Mouse (Mus musculus): ENCODE results near the gene Trmt61a. TPM values are rescaled to one million over a fixed set of nuclear protein-coding genes. Genes with fewer than 3 reads are reported as not detected.
A peak's percentile ranks its signal among the peaks of the same experiment; 100 is the strongest.
"Not testable (repeated sequence)": the region's sequence is repeated elsewhere in the genome, so short reads cannot be mapped to it uniquely, and the experiment has no call there.

Trmt61a gene
- polyA plus RNA-seq (2014; fragmentation: Nextera tagmentation; extraction: Ambion mirVana), result 4.5 and 5.0 TPM in 2 replicates

DNA sequence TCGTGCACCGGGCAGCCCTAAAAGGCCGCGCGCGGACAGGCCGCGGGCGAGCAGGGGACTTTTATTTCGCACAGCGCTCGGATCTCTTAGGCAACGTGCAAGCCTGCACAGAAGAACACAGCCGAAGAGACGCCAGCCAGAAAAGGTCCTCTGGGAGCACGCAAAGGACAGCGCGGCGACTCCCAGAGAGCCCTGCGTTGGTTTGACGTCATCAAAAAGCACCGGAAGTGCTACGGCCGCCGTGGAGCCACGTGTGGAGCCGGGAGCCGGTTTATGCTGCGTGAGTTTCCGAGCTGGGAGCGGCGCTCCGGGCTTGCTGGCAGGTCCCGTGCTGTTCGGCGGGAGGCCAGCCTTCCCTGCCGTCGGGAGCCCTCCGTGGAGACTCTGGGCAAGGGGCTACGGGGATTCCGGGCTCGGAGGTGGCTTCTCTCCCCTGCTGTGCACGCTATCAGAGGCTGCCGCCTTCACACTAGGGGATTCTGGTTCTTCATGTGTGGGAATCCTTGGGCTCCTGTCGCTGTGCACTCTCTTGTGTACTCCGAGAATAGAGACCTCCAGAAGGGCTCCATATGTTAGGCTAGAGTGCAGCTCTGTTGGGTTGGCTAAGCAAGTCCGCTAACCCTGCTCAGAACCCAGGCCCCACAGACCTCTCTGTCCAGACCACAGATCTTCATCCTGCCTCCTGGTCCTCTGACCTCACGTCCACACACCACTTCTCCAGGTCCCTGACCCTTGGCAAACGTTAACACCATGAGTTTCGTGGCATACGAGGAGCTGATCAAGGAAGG, at the start of gene Trmt61a:
TSS of gene Trmt61a (plus strand) at position 224 of the 788 bp plus-strand sequence.
- Histone ChIP-seq H3K4me2 (replicated peaks; ENCODE audit: low read depth, low read length) (peak within 1 kb of the TSS; percentile 84), H3K4me1 (replicated peaks; ENCODE audit: control insufficient read depth, insufficient read depth, low read length) (peaks cover 9% of the 10 kb centered on the region; the same call in 1 of the 2 replicates), H3K27me3 (ENCODE audit: control insufficient read depth, insufficient read depth, low read length) (no peaks in the 10 kb centered on the region), H3K4me3 (ENCODE audit: low read depth, low read length) (peak within 1 kb of the TSS; percentile 90), H3K9ac (ENCODE audit: low read depth, low read length) (peak within 1 kb of the TSS; percentile 72), H3K9me3 (ENCODE audit: control insufficient read depth, low read length) (no peaks in the 10 kb centered on the region), H3K27ac (ENCODE audit: low read depth, low read length) (peak within 1 kb of the TSS; percentile 85), H3K36me3 (ENCODE audit: control insufficient read depth, insufficient read depth, low read length) (no peaks in the 10 kb centered on the region)
- ATAC-seq (ENCODE audit: low FRiP score) (peak; percentile 87), DNase-seq (ENCODE audit: low spot score) (peak; percentile 98)
- under 1% methylated on average over 51 of the region's 51 CpGs for WGBS

DNA sequence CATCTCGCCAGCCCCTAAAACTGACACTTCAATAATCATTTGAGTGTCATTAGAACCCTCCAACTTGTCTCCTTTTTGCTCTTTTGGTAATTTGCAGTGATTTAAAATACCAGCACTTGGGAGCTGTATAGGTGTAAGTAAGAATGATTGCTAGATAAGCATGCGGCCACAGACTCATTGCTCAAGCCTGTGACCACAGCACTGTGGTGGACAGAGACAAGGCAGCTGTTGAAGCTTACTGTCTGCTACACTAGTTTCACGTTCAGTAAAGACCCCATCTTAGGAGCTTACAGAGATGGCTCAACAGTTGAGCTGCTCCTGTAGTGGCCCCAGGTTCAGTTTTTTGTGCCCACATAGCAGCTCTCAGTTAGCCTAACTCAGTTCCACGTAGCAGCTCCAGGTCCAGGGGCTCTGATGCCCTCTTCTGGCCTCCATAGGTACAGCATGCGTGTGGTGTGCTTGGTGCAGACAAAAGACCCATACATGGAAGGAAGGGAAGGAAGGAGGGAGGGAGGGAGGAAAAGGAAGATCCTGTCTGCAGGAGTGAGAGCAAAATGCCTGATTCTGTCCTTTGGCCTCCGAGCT, 29.8 kb upstream of the Trmt61a start:
- DNase-seq (ENCODE audit: low spot score), result peak; percentile 85
- WGBS, result 64% methylated on average over 6 of the region's 6 CpGs
- H3K4me1 ChIP-seq (replicated peaks; ENCODE audit: control insufficient read depth, insufficient read depth, low read length), result no peaks in the 10 kb centered on the region
- H3K27ac ChIP-seq (ENCODE audit: low read depth, low read length), result no peak overlapping the region
- H3K4me3 ChIP-seq (ENCODE audit: low read depth, low read length), result no peak overlapping the region
- no peak overlapping the region for H3K4me2 ChIP-seq (replicated peaks; ENCODE audit: low read depth, low read length)
- H3K27me3 ChIP-seq (ENCODE audit: control insufficient read depth, insufficient read depth, low read length), result no peaks in the 10 kb centered on the region
- no peak overlapping the region for H3K9ac ChIP-seq (ENCODE audit: low read depth, low read length)
- H3K36me3 ChIP-seq (ENCODE audit: control insufficient read depth, insufficient read depth, low read length), result peaks cover 16% of the 10 kb centered on the region
- ATAC-seq (ENCODE audit: low FRiP score), result peak; percentile 40; the same call in 1 of the 2 replicates
- H3K9me3 ChIP-seq (ENCODE audit: control insufficient read depth, low read length), result no peaks in the 10 kb centered on the region

DNA sequence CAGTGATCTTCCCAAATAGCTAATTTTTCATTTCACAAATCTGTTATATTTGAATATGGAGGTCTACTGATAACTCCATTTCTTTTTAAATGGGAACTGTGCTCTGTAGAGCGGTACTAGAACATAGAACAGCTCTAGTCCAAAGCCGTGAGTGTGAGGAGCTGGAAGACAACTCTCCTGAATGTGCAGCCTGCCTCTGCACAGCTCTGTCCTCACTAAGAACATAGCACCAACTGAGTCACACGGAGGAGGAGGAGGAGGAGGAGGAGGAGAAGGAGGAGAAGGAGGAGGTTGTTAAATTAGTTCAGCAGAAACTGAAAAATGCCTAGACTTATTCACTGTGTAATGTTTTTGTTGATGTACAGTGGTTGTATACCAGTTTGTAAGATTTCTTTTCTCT, 25.0 kb upstream of the Trmt61a start:
- H3K4me1 ChIP-seq (replicated peaks; ENCODE audit: control insufficient read depth, insufficient read depth, low read length), result no peaks in the 10 kb centered on the region
- no peaks in the 10 kb centered on the region for H3K9me3 ChIP-seq (ENCODE audit: control insufficient read depth, low read length)
- ATAC-seq (ENCODE audit: low FRiP score) (no peak), DNase-seq (ENCODE audit: low spot score) (no peak)
- no peak overlapping the region for H3K4me2 ChIP-seq (replicated peaks; ENCODE audit: low read depth, low read length)
- H3K4me3 ChIP-seq (ENCODE audit: low read depth, low read length), result no peak overlapping the region
- H3K9ac ChIP-seq (ENCODE audit: low read depth, low read length), result no peak overlapping the region
- no peaks in the 10 kb centered on the region for H3K27me3 ChIP-seq (ENCODE audit: control insufficient read depth, insufficient read depth, low read length)
- 91% methylated on average over 3 of the region's 3 CpGs for WGBS
- H3K36me3 ChIP-seq (ENCODE audit: control insufficient read depth, insufficient read depth, low read length), result peaks cover 9% of the 10 kb centered on the region; the same call in 1 of the 2 replicates
- H3K27ac ChIP-seq (ENCODE audit: low read depth, low read length), result no peak overlapping the region

DNA sequence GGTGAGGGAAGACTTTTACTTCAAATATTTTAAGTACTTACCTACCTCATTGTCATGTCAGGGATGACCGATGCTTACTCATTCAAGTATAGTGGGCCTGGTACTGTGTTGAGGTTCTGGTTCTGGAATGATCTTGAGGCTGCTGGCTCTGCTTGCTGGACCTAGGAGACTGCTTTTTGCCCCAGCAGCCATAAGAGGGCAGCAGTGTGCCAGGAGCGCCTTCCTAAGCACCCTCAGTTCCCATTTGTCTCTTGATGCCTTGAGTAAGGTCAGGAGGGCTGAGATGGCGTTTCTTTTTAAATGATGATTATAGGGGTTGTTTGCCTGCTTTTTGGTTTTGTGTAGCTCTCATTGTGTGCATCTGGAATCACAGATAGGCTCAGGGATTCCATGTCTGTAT, 24.5 kb upstream of the Trmt61a start:
- H3K9me3 ChIP-seq (ENCODE audit: control insufficient read depth, low read length), result no peaks in the 10 kb centered on the region
- WGBS, result 38% methylated on average over 3 of the region's 3 CpGs
- DNase-seq (ENCODE audit: low spot score), result peak; percentile 81
- peaks cover 9% of the 10 kb centered on the region; the same call in 1 of the 2 replicates for H3K36me3 ChIP-seq (ENCODE audit: control insufficient read depth, insufficient read depth, low read length)
- H3K9ac ChIP-seq (ENCODE audit: low read depth, low read length), result no peak overlapping the region
- no peaks in the 10 kb centered on the region for H3K4me1 ChIP-seq (replicated peaks; ENCODE audit: control insufficient read depth, insufficient read depth, low read length)
- no peak overlapping the region for H3K4me2 ChIP-seq (replicated peaks; ENCODE audit: low read depth, low read length)
- H3K27ac ChIP-seq (ENCODE audit: low read depth, low read length), result no peak overlapping the region
- no peak for ATAC-seq (ENCODE audit: low FRiP score)
- no peak overlapping the region for H3K4me3 ChIP-seq (ENCODE audit: low read depth, low read length)
- H3K27me3 ChIP-seq (ENCODE audit: control insufficient read depth, insufficient read depth, low read length), result no peaks in the 10 kb centered on the region

DNA sequence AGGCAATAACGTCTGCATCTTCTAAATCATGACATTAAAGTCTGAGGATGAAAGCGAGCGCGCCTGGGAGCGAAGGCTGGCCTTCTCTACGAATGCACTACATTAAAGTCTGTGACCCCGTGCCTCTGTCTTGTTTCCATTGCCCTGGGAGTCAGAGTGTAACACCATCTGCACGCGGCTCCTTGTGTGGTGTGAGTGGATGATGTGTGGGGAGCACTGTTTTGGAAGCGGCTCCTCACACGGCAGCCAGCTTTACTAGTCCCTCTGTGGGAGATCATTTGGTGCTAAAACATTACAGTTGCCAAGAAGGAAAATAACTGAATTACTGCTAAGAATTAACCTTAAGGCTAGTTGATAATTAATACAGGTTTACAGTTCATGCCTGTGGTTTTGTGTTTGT, 22.2 kb upstream of the Trmt61a start:
- no peak overlapping the region for H3K9ac ChIP-seq (ENCODE audit: low read depth, low read length)
- DNase-seq (ENCODE audit: low spot score), result no peak
- no peak for ATAC-seq (ENCODE audit: low FRiP score)
- no peaks in the 10 kb centered on the region for H3K9me3 ChIP-seq (ENCODE audit: control insufficient read depth, low read length)
- peaks cover 9% of the 10 kb centered on the region; the same call in 1 of the 2 replicates for H3K36me3 ChIP-seq (ENCODE audit: control insufficient read depth, insufficient read depth, low read length)
- H3K27me3 ChIP-seq (ENCODE audit: control insufficient read depth, insufficient read depth, low read length), result no peaks in the 10 kb centered on the region
- WGBS, result 94% methylated on average over 11 of the region's 11 CpGs
- H3K27ac ChIP-seq (ENCODE audit: low read depth, low read length), result no peak overlapping the region
- H3K4me1 ChIP-seq (replicated peaks; ENCODE audit: control insufficient read depth, insufficient read depth, low read length), result no peaks in the 10 kb centered on the region
- H3K4me2 ChIP-seq (replicated peaks; ENCODE audit: low read depth, low read length), result no peak overlapping the region
- H3K4me3 ChIP-seq (ENCODE audit: low read depth, low read length), result no peak overlapping the region

DNA sequence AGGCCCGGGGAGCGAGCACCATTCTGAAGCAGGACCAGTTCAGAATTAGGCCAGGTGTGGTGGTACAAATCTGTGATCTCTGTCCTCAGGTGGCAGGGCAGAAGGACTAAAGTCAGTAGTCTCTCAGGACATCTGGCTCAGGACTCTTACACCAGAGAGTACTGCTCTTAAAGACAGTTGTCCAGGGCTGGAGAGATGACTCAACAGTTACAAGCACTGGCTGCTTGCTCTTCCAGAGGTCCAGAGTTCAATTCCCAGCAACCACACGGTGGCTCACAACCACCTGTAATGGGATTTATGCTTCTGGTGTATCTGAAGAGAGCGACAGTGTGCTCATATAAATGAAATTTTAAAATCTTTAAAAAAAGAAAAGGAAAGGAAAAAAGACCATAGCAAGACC, 18.6 kb upstream of the Trmt61a start:
- Histone ChIP-seq H3K4me3 (ENCODE audit: low read depth, low read length) (no peak overlapping the region), H3K4me2 (replicated peaks; ENCODE audit: low read depth, low read length) (no peak overlapping the region), H3K9me3 (ENCODE audit: control insufficient read depth, low read length) (no peaks in the 10 kb centered on the region), H3K27ac (ENCODE audit: low read depth, low read length) (no peak overlapping the region), H3K27me3 (ENCODE audit: control insufficient read depth, insufficient read depth, low read length) (no peaks in the 10 kb centered on the region), H3K36me3 (ENCODE audit: control insufficient read depth, insufficient read depth, low read length) (peaks cover 9% of the 10 kb centered on the region; the same call in 1 of the 2 replicates), H3K9ac (ENCODE audit: low read depth, low read length) (no peak overlapping the region), H3K4me1 (replicated peaks; ENCODE audit: control insufficient read depth, insufficient read depth, low read length) (no peaks in the 10 kb centered on the region)
- WGBS, result 95% methylated on average over 4 of the region's 4 CpGs
- DNase-seq (ENCODE audit: low spot score) (no peak), ATAC-seq (ENCODE audit: low FRiP score) (no peak)

DNA sequence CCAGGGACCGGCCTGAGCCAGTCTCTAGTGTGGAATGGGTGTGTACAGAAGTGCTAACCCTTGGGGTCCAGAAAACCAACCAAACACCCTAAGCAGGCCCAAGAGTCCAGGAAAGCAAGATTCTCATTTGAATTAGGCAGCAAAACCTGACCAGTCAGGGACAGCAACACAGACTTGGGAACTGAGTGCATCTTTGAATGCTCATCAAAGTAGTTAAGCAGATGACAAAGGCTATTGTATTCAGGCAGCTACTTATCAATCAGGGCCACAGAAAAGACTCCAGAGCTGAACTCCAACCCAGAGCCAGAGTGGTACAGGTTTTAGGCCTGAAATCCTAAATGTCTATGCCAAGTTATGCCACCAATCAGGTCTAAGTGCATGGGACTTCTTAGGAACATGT, 17.3 kb upstream of the Trmt61a start:
- H3K27ac ChIP-seq (ENCODE audit: low read depth, low read length), result no peak overlapping the region
- ATAC-seq (ENCODE audit: low FRiP score), result no peak
- H3K9ac ChIP-seq (ENCODE audit: low read depth, low read length), result no peak overlapping the region
- WGBS, result 90% methylated on average over 1 of the region's 1 CpGs
- peaks cover 5% of the 10 kb centered on the region; the same call in 1 of the 2 replicates for H3K36me3 ChIP-seq (ENCODE audit: control insufficient read depth, insufficient read depth, low read length)
- H3K9me3 ChIP-seq (ENCODE audit: control insufficient read depth, low read length), result no peaks in the 10 kb centered on the region
- no peak overlapping the region for H3K4me2 ChIP-seq (replicated peaks; ENCODE audit: low read depth, low read length)
- H3K27me3 ChIP-seq (ENCODE audit: control insufficient read depth, insufficient read depth, low read length), result no peaks in the 10 kb centered on the region
- no peak overlapping the region for H3K4me3 ChIP-seq (ENCODE audit: low read depth, low read length)
- no peaks in the 10 kb centered on the region for H3K4me1 ChIP-seq (replicated peaks; ENCODE audit: control insufficient read depth, insufficient read depth, low read length)
- DNase-seq (ENCODE audit: low spot score), result no peak

DNA sequence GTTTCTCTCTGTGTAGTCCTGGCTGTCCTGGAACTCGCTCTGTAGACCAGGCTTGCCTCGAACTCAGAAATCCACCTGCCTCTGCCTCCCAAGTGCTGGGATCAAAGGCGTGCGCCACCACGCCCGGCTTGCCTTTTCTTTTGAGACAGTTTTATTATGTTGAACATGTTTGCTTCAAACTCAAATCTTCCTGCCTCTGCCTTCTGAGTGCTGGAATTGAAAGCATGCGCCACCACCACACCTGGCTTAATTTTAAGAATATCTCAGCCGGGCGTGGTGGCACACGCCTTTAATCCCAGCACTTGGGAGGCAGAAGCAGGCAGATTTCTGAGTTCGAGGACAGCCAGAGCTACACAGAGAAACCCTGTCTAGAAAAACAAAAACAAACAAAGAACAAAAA, 16.4 kb upstream of the Trmt61a start:
- not testable (repeated sequence) for ATAC-seq (ENCODE audit: low FRiP score); H3K36me3 ChIP-seq (ENCODE audit: control insufficient read depth, insufficient read depth, low read length); H3K4me3 ChIP-seq (ENCODE audit: low read depth, low read length); H3K27me3 ChIP-seq (ENCODE audit: control insufficient read depth, insufficient read depth, low read length); H3K4me1 ChIP-seq (replicated peaks; ENCODE audit: control insufficient read depth, insufficient read depth, low read length); H3K9ac ChIP-seq (ENCODE audit: low read depth, low read length); DNase-seq (ENCODE audit: low spot score); H3K27ac ChIP-seq (ENCODE audit: low read depth, low read length); H3K9me3 ChIP-seq (ENCODE audit: control insufficient read depth, low read length); H3K4me2 ChIP-seq (replicated peaks; ENCODE audit: low read depth, low read length)
- 99% methylated on average over 11 of the region's 11 CpGs for WGBS
